Mouse (Mus musculus) E14TG2a.4 (cell line): ENCODE results near the gene Ppfibp1.

ENCODE experiments used
- H3K27me3 ChIP-seq: 2 replicates; pipeline ENCODE4 v1.6.1; 2014; ENCODE audit warnings: low read length, control low read depth; ENCODE audit not compliant: insufficient read depth
- H3K36me3 ChIP-seq: 2 replicates; pipeline ENCODE4 v1.6.1; 2014; ENCODE audit warnings: low read length, control low read depth; ENCODE audit not compliant: insufficient read depth
- H3K4me1 ChIP-seq: replicated peaks from 2 replicates; pipeline ENCODE4 v1.6.1; 2014; ENCODE audit warnings: low read depth, low read length, control low read depth
- H3K4me3 ChIP-seq: replicated peaks from 2 replicates; pipeline ENCODE4 v1.5.1; 2014; ENCODE audit warnings: mild to moderate bottlenecking, low read length
- H3K9me3 ChIP-seq: 2 replicates; pipeline ENCODE4 v1.6.1; 2014; ENCODE audit warnings: low read length, control low read depth
- CTCF ChIP-seq: conservative IDR thresholded peaks from 2 replicates; pipeline ENCODE4 v1.5.1; 2014; ENCODE audit warnings: low read length
- NANOG ChIP-seq: IDR thresholded peaks from 2 replicates; pipeline ENCODE4 v1.6.1; 2014; ENCODE audit warnings: borderline replicate concordance, low read length, mixed read lengths
- POU5F1 ChIP-seq: IDR thresholded peaks from 2 replicates; pipeline ENCODE4 v1.6.1; 2014; ENCODE audit warnings: low read length, borderline replicate concordance

Gene Ppfibp1

DNA sequence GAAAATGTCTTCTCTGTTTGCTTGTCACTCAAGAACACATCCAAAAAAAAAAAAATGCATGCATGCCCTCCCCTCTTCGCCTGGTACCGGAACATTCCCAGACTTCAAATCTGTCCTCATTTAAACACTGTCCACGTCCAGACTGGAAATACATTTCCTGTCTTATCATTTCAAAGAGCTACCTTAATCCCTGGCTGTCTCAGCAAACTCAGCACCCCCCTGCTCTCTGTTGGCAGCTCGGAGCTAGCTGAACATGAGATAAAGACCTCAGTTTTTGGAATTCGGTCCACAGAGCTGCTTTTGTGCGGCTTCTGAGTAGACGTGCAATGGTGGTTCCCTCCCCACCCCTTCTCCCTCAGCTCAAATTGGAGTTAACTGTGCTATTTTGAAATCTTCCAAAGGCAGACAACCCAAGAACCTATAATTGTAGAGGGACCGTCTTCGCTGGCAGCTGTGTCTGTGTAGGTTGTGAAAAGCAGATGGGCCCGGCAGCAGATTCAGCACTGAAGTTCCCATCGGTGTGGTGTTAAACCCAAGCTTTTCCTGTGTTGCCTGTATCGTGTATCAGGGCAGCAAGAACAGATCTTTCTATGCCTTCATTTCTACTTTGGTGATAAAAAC lies 10.8 kb upstream of the Ppfibp1 start:
- Histone ChIP-seq H3K36me3 (no peaks in the 10 kb centered on the region), H3K9me3 (peaks cover 12% of the 10 kb centered on the region), H3K27me3 (peaks cover 10% of the 10 kb centered on the region), H3K4me3 (no peak overlapping the region), H3K4me1 (no peaks in the 10 kb centered on the region; the same call in 1 of the 2 replicates)
- TF ChIP-seq NANOG: no peak
- no peak for TF ChIP-seq CTCF
- TF ChIP-seq POU5F1: no peak

DNA sequence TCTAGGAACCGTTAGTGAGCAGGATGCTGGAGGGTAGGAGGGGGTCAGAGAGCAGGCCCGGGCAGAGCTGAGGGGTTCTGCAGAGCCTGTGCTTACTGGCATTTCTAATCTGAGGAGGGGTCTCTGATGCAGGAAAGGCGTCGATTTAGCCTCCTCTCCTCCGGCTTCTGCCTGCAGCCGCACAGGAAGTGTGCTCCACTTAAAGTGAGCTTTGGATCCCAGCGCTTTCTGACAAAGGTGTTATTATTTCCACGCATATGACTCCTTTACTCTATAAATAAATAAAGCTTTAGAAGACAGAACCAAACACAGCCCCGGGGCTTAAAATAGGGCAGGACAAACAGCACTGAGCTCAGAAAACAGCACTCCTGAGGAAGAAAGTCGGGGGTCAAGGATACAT lies 9.4 kb upstream of the Ppfibp1 start:
- peaks cover 19% of the 10 kb centered on the region for H3K27me3 ChIP-seq
- H3K4me1 ChIP-seq: no peaks in the 10 kb centered on the region; the same call in 1 of the 2 replicates
- TF ChIP-seq CTCF (no peak), POU5F1 (no peak), NANOG (no peak)
- peaks cover 12% of the 10 kb centered on the region for H3K9me3 ChIP-seq
- H3K36me3 ChIP-seq: no peaks in the 10 kb centered on the region
- H3K4me3 ChIP-seq: no peak overlapping the region

DNA sequence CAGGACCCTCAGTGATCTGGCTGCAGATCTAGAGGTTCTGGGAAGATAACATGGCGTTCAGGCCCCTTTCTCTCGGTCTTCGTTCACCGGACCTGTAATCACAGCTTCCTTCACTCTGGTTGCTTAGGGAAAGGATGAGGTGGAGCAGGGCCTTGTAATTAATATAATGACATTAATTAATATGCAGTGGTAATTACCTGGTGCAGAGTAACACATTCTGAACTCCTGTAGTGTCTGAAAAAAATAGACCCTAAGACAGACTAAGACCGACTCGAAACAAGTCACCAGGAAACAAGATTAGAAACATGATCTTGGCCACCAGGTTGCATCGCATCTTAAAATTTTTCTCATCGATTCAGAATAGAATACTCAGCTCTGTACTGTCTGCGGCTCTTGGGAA lies 8.4 kb upstream of the Ppfibp1 start:
- TF ChIP-seq POU5F1 (no peak), NANOG (no peak), CTCF (no peak)

DNA sequence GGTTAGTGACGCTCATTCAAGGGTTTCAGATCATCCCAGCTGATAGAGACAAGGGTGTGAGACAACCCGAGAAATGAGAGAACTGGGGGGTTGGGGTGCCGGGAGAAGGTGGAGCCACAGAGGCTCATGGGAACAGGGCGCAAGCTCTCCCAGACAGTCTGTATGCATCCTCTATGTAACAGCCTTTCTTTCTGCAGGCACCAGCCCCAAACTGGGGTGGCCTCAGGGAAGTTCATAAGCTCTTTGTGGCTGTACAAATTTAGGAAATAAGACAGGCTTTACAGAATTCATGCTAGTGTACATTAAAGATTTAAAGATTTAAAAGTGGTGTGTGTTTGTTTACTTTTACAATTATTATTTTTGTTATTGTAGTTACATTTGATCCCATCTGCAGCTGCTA lies 8.0 kb upstream of the Ppfibp1 start:
- Histone ChIP-seq H3K9me3 (peaks cover 12% of the 10 kb centered on the region), H3K4me1 (peaks cover 7% of the 10 kb centered on the region), H3K27me3 (peaks cover 12% of the 10 kb centered on the region; the same call in 1 of the 2 replicates), H3K36me3 (no peaks in the 10 kb centered on the region), H3K4me3 (no peak overlapping the region)
- TF ChIP-seq NANOG (no peak), CTCF (no peak), POU5F1 (no peak)

More for the DNA sequence above, 8.4 kb upstream of the Ppfibp1 start:
- Histone ChIP-seq H3K4me3 (no peak overlapping the region), H3K36me3 (no peaks in the 10 kb centered on the region), H3K9me3 (peaks cover 12% of the 10 kb centered on the region), H3K27me3 (peaks cover 14% of the 10 kb centered on the region), H3K4me1 (peaks cover 4% of the 10 kb centered on the region)

DNA sequence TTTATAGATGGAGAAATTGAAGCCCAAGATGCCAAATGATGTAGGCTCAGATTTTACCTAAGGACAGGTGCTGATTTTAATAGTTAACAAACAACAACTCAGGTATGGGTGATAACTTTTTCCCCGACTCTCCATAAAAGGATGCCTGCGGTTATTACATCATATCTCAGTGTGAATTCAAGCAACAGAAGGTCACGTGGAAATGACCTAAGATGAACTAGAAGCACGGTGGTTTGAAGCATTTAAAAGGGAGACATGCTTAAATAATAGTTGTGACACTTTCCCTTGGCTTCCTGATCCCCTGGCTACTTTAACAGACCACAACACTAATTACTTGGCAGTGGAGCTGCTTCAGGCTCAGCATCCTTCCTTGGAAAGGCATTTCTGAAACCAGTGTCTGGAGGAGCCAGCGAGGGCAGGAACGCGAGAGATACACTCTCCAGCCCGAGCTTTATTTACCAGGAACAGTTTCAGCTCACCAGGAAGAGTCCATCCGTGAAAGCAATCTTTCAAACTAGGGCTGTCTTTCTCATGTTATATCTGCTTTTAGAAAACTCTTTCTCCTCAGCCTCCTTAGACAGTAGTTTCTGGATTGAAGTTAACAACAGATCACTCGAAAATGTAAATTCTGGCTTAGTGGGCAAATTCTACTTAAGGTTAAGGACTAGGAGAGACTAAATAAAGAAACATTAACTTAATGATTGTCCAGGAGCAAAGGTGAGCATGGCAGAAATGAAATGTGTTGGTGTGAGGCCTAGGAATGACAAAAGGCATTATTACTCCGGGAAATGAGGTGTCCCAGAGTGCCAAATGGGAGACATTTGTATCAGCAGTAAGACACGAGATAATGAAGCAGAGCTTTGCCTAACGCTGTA lies 6.2 kb upstream of the Ppfibp1 start:
- Histone ChIP-seq H3K9me3 (peaks cover 6% of the 10 kb centered on the region), H3K4me3 (no peak overlapping the region), H3K36me3 (no peaks in the 10 kb centered on the region), H3K27me3 (peaks cover 9% of the 10 kb centered on the region; the same call in 1 of the 2 replicates), H3K4me1 (peaks cover 22% of the 10 kb centered on the region)
- TF ChIP-seq NANOG: no peak
- no peak for TF ChIP-seq POU5F1
- no peak for TF ChIP-seq CTCF

DNA sequence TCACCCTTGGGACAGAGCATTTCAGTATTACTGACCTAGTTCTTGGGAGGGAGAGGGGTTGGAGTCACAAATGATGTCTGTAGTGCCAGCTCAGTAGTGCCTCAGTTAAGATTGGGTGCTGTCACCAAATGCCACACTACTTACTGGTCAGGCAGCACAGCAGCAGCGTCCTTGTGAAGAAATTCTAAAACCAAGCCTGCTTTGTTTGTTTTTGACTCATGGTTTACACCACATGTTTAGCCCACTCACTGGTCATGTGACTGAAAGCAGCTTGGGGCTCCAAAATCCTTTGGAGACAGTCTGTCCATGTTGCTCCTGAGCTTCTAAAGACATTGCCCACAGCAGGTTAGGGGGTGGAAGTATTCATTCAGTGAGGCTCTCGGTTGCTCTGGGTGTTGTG lies 4.9 kb upstream of the Ppfibp1 start:
- TF ChIP-seq NANOG: no peak
- no peak for TF ChIP-seq CTCF
- no peak for TF ChIP-seq POU5F1
- H3K4me3 ChIP-seq: no peak overlapping the region
- no peaks in the 10 kb centered on the region for H3K36me3 ChIP-seq
- peaks cover 9% of the 10 kb centered on the region; the same call in 1 of the 2 replicates for H3K27me3 ChIP-seq
- no peaks in the 10 kb centered on the region for H3K9me3 ChIP-seq
- H3K4me1 ChIP-seq: peaks cover 25% of the 10 kb centered on the region

DNA sequence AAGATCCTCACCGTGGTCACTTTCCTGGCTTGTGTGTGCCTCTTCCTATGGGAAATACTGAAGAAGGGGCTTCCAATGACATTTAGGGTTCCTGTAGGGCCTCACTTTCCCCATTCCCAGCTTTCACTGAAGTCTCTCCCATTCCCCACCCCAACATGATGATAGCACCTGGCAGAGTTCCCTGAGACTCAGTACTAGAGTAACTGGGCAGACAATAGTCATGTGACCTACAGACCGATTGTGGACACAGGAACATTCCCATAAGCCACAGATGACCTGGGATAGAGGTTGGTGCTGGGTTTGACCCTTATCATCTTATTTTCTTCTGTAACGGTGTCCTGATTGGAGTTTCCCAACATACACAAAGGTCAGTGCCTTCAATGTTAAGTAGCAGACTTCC lies 4.1 kb upstream of the Ppfibp1 start:
- Histone ChIP-seq H3K9me3 (no peaks in the 10 kb centered on the region), H3K36me3 (no peaks in the 10 kb centered on the region), H3K4me3 (no peak overlapping the region), H3K27me3 (peaks cover 9% of the 10 kb centered on the region; the same call in 1 of the 2 replicates), H3K4me1 (peaks cover 28% of the 10 kb centered on the region)
- TF ChIP-seq NANOG: no peak
- TF ChIP-seq POU5F1: no peak
- TF ChIP-seq CTCF: no peak

DNA sequence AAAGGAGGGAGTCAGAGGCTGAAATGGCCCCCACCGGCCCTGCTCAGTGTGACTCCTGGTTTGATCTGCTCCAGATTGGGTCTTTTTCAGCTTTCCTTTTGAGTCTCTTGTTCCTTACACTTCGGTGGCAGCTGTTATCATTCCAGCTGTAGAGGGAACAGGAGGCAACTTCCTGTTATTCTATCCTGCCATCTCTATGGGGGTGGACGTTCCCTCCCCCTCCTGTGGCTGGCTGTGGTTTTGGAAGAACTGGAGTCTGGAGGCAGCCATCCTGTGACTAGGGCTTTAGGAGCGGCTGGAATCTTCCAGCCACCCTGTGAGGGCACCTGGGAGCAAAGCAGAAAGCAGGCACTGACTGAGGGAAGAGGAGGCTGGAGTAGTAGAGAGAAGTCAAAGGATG lies 3.4 kb upstream of the Ppfibp1 start:
- no peak for TF ChIP-seq POU5F1
- no peak for TF ChIP-seq CTCF
- TF ChIP-seq NANOG: no peak

More for the DNA sequence above, 3.4 kb upstream of the Ppfibp1 start:
- Histone ChIP-seq H3K4me1 (peaks cover 34% of the 10 kb centered on the region), H3K4me3 (no peak overlapping the region), H3K36me3 (no peaks in the 10 kb centered on the region), H3K9me3 (no peaks in the 10 kb centered on the region), H3K27me3 (peaks cover 9% of the 10 kb centered on the region; the same call in 1 of the 2 replicates)
